Mouse (Mus musculus) forebrain, embryonic 16.5 days (tissue): Measurements from ENCODE around the gene Cby1. TPM values are rescaled to one million over a fixed set of nuclear protein-coding genes. Genes with fewer than 3 reads are reported as not detected.
A peak's percentile ranks its signal among the peaks of the same experiment; 100 is the strongest.

Experiments
- ATAC-seq: fragments of 200-750 bp; cut with Nextera tagmentation; 2 replicates; pipeline ENCODE4 v1.8.0; 2017; ENCODE audit warnings: mild to moderate bottlenecking, moderate library complexity
- H3K27ac ChIP-seq: fragments of 300-500 bp; sonication (generic); 2 replicates; pipeline ENCODE4 v1.5.1; 2014; ENCODE audit warnings: low read length, control low read depth
- H3K27me3 ChIP-seq: fragments of 300-500 bp; sonication (generic); replicated peaks from 2 replicates; pipeline ENCODE4 v1.6.1; 2014; ENCODE audit warnings: low read length; ENCODE audit not compliant: control insufficient read depth, insufficient read depth
- H3K36me3 ChIP-seq: fragments of 300-500 bp; sonication (generic); 2 replicates; pipeline ENCODE4 v1.6.1; 2014; ENCODE audit not compliant: control insufficient read depth, insufficient read depth
- H3K4me1 ChIP-seq: fragments of 300-500 bp; sonication (generic); replicated peaks from 2 replicates; pipeline ENCODE4 v1.6.1; 2014; ENCODE audit warnings: low read length; ENCODE audit not compliant: control insufficient read depth, insufficient read depth
- H3K4me2 ChIP-seq: fragments of 300-500 bp; sonication (generic); 2 replicates; pipeline ENCODE4 v1.6.1; 2014; ENCODE audit warnings: mild to moderate bottlenecking, low read length, control low read depth
- H3K4me3 ChIP-seq: fragments of 300-500 bp; sonication (generic); replicated peaks from 2 replicates; pipeline ENCODE4 v1.5.1; 2014; ENCODE audit warnings: mild to moderate bottlenecking, low read length, control low read depth
- H3K9ac ChIP-seq: fragments of 300-500 bp; sonication (generic); replicated peaks from 2 replicates; pipeline ENCODE4 v1.6.1; 2014; ENCODE audit warnings: low read depth, low read length, control low read depth
- H3K9me3 ChIP-seq: fragments of 300-500 bp; sonication (generic); 2 replicates; pipeline ENCODE4 v1.6.1; 2016; ENCODE audit warnings: low read length; ENCODE audit not compliant: control insufficient read depth
- WGBS: fragments of 180-500 bp; shearing (Covaris S2); extraction: QIAGEN DNeasy Blood & Tissue Kit; methylation state at CpG from one replicate; pipeline ENCODE4 v1.1.7; 2014; 5-methylcytosine and 5-hydroxymethylcytosine counted together
- polyA plus RNA-seq: library from polyadenylated mRNA; unstranded; fragments of >200 nt; fragmentation: Nextera tagmentation; extraction: Ambion mirVana; gene quantifications from 2 replicates; pipeline ENCODE4 v1.2.1, GENCODE M21; 2015

Gene Cby1
- polyA plus RNA-seq, 1 experiment from 2014 or later: 117 TPM

DNA sequence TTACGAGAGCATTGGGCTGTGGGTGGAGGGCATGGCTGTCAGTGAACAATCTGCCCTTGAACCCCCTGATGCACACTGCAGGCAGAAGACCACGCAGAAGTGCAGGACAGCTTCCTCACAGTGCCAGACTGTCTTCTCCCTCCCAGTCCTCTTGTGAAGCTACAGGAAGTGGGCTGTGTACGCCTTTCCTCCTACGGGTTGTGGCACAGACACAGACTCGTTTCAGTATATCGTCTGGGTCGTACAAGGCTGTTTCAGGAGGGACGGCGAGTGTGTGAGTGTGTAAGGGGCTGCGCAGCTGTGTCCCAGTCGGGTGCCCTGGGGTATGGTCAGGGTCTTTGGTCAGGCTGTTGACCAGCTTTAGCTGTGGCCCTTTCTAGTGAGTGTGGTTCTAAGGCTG, 34.7 kb downstream of the Cby1 start:
- Histone ChIP-seq H3K4me3 (no peak overlapping the region), H3K9ac (no peak overlapping the region), H3K27me3 (no peaks in the 10 kb centered on the region), H3K36me3 (peaks cover 3% of the 10 kb centered on the region; the same call in 1 of the 2 replicates), H3K9me3 (no peaks in the 10 kb centered on the region), H3K27ac (no peak overlapping the region), H3K4me1 (peaks cover 31% of the 10 kb centered on the region), H3K4me2 (no peak overlapping the region)
- 95% methylated on average over 11 of the region's 11 CpGs for WGBS
- ATAC-seq: no peak

DNA sequence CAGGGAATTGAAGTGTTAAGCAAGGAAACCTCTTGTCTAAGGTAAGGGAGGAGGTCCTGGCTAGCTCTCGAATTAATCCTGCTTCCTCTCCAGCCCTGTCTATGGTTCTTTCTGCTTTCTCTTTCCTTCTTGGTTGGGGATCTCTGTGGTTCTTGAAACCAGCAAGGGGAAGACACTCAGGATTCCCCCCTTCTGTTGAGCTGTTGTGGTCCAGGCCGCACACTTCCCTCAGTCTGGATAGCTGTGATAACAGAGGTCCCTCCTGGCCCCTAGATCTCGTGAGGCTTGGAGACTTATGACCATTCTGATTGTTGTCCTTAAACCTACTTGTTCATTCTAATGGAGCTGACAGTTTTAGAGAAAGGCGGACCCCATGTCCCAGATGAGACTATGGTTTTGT, 35.5 kb downstream of the Cby1 start:
- 95% methylated on average over 4 of the region's 4 CpGs for WGBS
- Histone ChIP-seq H3K9ac (no peak overlapping the region), H3K4me3 (no peak overlapping the region), H3K27me3 (no peaks in the 10 kb centered on the region), H3K36me3 (peaks cover 3% of the 10 kb centered on the region; the same call in 1 of the 2 replicates), H3K4me2 (no peak overlapping the region), H3K9me3 (no peaks in the 10 kb centered on the region), H3K4me1 (peaks cover 31% of the 10 kb centered on the region), H3K27ac (no peak overlapping the region)
- ATAC-seq: no peak

DNA sequence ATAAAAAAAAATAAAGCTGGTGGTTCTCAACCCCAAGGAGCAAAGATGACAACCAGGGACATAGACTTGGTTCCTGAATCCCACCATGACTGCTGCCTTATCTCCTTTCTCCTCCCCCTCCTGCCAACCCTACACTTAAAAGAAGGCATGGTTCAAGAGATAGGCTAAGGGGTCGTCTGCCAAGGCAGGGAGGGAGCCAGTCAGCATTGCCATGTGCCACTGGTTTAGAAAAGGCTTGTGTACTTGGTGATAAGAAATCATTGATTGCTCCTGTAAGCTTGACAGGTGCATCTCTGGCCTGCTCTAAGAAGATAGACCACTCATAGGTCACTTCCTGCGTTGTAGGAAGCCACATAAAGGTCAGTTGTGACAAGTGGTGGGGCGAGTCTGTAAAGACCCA, 36.5 kb downstream of the Cby1 start:
- Histone ChIP-seq H3K4me1 (peaks cover 26% of the 10 kb centered on the region), H3K27ac (no peak overlapping the region), H3K27me3 (no peaks in the 10 kb centered on the region), H3K4me3 (no peak overlapping the region), H3K9me3 (no peaks in the 10 kb centered on the region), H3K4me2 (no peak overlapping the region), H3K36me3 (peaks cover 3% of the 10 kb centered on the region; the same call in 1 of the 2 replicates), H3K9ac (no peak overlapping the region)
- 80% methylated on average over 3 of the region's 3 CpGs for WGBS
- ATAC-seq: no peak

DNA sequence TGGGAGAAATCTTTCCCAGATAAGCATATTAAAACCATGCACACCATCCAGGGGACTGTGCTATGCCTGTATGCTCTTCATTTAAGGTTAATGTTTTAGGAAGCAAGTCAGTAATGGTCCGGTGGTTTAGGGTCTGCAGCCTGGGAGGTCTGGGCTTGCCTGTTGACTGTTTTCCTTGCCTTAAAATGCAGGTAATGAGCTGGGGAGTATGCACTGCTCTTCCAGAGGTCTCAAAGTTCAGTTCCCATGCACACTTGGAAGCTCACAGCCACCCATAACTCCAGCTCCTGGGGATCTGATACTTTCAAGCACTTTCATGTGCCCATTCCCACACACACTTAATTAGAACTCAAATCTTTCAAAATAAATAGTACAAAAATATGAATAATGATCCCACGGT, 37.5 kb downstream of the Cby1 start:
- Histone ChIP-seq H3K4me2 (no peak overlapping the region), H3K4me1 (peaks cover 25% of the 10 kb centered on the region), H3K4me3 (no peak overlapping the region), H3K27ac (peak overlapping the region; percentile 63), H3K27me3 (no peaks in the 10 kb centered on the region), H3K9me3 (no peaks in the 10 kb centered on the region), H3K9ac (no peak overlapping the region), H3K36me3 (peaks cover 3% of the 10 kb centered on the region; the same call in 1 of the 2 replicates)
- 88% methylated on average over 2 of the region's 2 CpGs for WGBS
- ATAC-seq: no peak

DNA sequence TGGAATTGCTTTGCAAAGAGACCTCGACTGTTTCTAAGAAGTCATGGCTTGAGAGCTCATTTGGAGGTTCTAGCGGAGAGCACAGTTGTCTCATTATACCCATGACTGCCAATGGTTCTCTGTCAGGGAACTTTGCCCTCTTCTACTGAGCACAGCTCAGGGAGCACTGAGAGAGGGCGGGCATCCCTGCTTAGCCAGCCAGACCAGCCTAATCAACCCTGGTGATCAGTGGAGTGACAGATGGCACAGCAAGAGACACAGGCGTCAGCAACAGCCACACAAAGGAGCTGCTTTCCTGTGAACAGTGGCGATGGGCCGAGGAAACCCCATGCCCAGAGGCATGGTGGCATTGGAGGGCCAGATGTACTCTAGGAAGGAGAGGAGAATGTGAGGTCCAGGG, 38.0 kb downstream of the Cby1 start:
- peak; percentile 67 for ATAC-seq
- Histone ChIP-seq H3K27me3 (no peaks in the 10 kb centered on the region), H3K9me3 (no peaks in the 10 kb centered on the region), H3K4me1 (peaks cover 20% of the 10 kb centered on the region), H3K4me2 (no peak overlapping the region), H3K36me3 (peaks cover 3% of the 10 kb centered on the region; the same call in 1 of the 2 replicates), H3K4me3 (no peak overlapping the region), H3K27ac (peak overlapping the region; percentile 63), H3K9ac (no peak overlapping the region)
- WGBS: 55% methylated on average over 6 of the region's 6 CpGs

DNA sequence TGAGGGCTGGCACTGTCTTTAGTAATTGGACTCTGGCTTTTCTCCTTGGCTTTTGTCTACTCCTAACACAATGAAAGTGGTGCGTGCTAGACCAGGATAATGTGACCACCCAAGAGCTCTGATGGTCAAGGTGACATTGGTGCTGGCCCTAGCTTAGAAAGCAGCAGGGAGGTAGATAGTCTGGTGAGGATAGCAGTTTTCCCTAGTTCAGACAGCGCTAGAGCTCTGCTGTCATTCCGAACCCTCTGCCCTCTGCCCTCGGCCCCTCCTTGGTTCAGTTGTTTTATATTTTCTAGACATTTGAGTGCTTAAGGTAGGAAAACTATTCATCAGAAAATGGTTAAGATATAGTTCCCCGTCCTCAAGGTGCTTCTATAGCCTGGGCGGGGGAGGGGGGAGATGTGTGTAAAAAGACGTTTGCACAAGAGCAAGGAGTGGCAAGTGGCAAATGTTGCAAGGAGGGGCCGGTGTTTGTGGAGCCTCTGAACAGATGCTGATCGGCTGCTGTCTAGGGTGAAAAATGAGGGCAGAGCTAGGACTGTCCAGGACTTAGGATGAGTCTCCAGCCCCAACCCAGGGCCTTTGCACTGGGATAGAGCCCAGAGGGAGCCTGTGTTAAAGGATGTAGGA, 38.7 kb downstream of the Cby1 start:
- WGBS: 69% methylated on average over 9 of the region's 9 CpGs
- no peak overlapping the region for H3K4me2 ChIP-seq
- H3K9me3 ChIP-seq: no peaks in the 10 kb centered on the region
- H3K36me3 ChIP-seq: peaks cover 3% of the 10 kb centered on the region; the same call in 1 of the 2 replicates
- no peak for ATAC-seq
- no peak overlapping the region for H3K4me3 ChIP-seq
- no peaks in the 10 kb centered on the region for H3K27me3 ChIP-seq
- H3K4me1 ChIP-seq: peaks cover 13% of the 10 kb centered on the region
- H3K9ac ChIP-seq: no peak overlapping the region
- H3K27ac ChIP-seq: peak overlapping the region; percentile 63

DNA sequence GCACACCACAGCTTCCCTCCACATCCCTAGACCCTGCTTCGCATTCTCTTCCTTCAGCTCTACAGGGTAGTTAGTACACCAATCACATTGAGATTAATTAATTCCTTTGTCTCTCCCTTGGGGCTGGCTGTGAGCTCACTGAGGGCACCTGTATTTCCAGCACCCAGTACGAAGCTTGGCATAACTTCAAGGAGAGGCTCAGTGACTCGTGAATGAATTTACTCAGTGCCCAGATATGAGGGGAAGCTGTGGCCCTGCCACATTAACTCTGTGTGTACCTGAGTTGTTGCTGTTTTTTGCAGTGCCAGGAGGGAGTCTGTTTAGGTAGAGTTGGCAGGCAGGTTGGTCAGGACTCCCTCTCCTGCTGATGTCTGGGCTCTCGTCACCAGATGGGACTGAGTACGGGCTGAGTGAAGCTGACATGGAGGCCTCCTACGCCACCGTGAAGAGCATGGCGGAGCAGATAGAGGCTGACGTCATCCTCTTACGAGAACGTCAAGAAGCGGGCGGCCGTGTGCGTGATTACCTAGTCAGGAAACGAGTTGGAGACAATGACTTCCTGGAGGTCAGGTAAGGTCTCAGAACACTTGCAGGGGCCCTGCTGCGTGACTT, 47.7 kb downstream of the Cby1 start:
- Histone ChIP-seq H3K4me3 (no peak overlapping the region), H3K27me3 (no peaks in the 10 kb centered on the region), H3K9me3 (no peaks in the 10 kb centered on the region), H3K9ac (no peak overlapping the region), H3K36me3 (peaks cover 7% of the 10 kb centered on the region), H3K4me2 (no peak overlapping the region), H3K4me1 (peaks cover 3% of the 10 kb centered on the region; the same call in 1 of the 2 replicates), H3K27ac (no peak overlapping the region)
- WGBS: 74% methylated on average over 17 of the region's 17 CpGs
- no peak for ATAC-seq

DNA sequence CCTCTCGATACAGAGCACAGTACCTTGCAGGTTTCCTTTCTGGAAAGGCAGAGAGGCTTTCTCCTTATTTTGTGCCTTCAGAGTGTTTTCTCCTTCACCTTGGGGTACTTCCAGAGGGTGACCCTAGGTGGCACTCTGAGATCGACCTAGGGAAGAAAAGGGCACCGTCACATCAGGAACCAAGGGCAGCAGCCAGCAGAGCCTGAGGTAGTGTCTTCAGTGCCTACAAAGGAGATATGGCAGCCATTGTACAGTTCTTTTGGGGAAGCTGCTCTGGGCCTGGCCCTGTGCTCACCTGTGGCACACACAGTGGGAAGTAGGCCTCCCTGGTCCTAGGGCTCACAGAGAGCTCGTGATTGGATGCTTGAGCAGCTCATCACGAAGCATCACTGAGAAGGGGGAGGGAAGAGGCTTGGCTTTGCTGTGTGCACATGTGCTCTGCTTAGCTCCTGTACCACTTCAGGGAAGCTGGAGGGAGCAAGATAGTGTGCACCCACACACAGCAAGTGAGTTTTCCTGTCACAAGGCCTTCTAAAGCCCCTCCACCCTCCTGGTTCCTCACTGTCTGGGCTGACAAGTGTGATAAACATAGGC, 49.3 kb downstream of the Cby1 start:
- 86% methylated on average over 5 of the region's 5 CpGs for WGBS
- Histone ChIP-seq H3K9me3 (no peaks in the 10 kb centered on the region), H3K27ac (no peak overlapping the region), H3K36me3 (peaks cover 17% of the 10 kb centered on the region), H3K27me3 (no peaks in the 10 kb centered on the region), H3K4me1 (peaks cover 3% of the 10 kb centered on the region; the same call in 1 of the 2 replicates), H3K4me3 (no peak overlapping the region), H3K4me2 (no peak overlapping the region), H3K9ac (no peak overlapping the region)
- no peak for ATAC-seq

DNA sequence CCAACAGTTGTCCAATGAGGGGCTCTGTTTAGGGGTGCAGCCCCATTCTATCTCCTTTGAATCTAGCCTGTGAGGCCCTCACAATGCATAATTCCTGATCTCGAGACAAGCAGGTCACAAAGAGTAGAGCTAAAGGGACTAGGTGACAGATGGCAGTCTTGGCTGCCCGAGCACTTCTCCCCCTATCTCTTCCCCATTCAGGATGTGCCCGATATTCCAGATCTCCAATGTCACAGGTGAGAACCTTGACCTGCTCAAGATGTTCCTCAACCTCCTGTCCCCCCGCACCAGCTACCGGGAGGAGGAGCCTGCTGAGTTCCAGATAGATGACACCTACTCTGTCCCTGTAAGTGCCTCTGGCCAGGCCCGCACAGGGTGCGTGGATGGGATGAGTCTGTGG, 56.6 kb downstream of the Cby1 start:
- Histone ChIP-seq H3K27me3 (no peaks in the 10 kb centered on the region), H3K4me2 (no peak overlapping the region), H3K4me3 (no peak overlapping the region), H3K9me3 (no peaks in the 10 kb centered on the region), H3K27ac (no peak overlapping the region), H3K9ac (no peak overlapping the region), H3K36me3 (peaks cover 31% of the 10 kb centered on the region), H3K4me1 (no peaks in the 10 kb centered on the region)
- no peak for ATAC-seq
- 94% methylated on average over 7 of the region's 7 CpGs for WGBS
